Mouse (Mus musculus): ENCODE measurements around the gene Scp2.
"Not testable (repeated sequence)": the region's sequence is repeated elsewhere in the genome, so short reads cannot be mapped to it uniquely, and the experiment has no call there.

Scp2 gene

GRCm38 (mm10) chr4:108144880-108145279, at the start of gene Scp2:
Gene Scp2 (minus strand): TSS chr4:108144998.
- no peak for DNase-seq

DNA sequence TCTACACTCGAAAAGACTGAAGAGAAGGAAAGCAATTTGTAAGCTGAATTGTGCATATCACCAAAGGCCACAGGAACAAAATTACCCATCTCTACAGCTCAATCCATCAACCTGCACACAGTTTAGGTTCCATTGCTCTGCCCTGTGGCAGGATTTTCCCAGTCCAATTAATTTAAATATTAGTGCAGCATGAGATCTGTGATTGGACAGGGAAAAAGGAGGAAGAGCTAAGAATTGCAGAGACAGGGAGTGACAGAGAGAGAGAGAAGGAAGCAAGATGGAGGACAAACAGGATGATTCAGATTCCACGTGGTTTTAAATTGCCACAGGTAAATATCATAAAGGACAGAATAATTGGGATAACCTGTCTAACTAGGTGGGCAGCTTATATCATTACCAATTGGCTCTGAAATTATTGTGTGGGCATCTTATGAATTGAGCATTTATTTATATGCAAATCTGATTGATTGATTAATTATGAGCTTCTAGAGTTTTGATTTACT, 48.1 kb upstream of the Scp2 start:
- DNase-seq = no peak

DNA sequence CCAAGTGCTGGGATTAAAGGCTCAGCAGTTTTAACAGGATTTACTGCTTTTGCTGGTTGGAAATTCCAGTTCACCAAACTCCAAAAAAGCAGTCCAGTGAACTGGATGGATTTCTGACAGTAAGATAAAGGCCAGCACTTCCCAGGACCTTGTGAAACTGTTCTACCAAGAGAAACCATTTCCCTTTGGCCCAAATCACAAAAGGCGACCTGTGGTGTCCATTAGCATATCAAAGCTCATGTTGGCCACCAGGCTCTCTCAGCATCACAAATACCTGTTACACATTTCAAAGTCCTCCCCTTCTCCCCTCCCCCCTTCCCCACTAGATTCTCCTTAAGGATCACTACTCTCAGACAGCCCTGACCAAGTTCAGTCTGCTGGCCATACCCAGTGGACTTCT, 37.5 kb upstream of the Scp2 start:
- DNase-seq = no peak

- DNase-seq = no peak
These were observed 23.3 kb upstream of the Scp2 start for GRCm38 (mm10) chr4:108168056-108168455.

GRCm38 (mm10) chr4:108166874-108167273, 22.1 kb upstream of the Scp2 start:
- no peak for DNase-seq

DNA sequence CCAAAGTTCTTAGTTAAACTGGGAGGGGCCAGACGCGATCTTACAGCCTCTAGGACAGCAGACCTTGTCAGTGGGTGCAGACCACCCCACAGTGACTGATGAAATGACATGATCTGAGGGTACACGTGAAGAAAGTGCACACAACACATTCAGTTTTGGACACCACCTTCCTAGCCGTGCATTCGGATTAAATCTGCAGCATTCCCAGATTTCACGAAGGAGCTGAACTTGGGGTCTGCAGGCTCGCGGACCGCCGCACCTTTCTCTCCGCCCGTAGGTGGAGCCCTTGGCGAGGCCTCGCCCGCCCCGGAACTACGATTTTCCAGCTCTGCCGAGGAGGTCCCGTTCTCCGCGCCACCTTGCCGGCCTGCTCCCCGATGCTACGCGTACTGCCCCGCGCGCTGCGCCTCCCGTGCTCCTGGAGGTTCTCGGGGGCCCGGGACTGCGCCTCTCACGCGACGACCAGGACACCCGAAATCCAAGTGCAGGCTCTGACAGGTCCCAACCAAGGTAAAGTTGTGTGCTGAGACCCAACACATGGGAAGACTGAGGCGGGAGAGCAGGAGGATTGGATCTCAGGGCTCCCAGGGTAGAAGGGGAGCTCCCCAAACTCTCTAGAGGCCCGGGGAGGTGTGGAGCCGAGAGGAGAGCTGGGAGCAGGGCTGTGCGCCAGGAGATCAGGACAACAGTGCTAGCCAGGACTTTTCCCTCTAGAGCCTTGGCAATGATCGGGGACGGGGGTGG, 20.5 kb upstream of the Scp2 start, which contains the start of gene Echdc2:
Gene Echdc2 (plus strand): TSS at position 286 of the 744 bp plus-strand sequence.
- peak; percentile 74 to 78 for DNase-seq

DNA sequence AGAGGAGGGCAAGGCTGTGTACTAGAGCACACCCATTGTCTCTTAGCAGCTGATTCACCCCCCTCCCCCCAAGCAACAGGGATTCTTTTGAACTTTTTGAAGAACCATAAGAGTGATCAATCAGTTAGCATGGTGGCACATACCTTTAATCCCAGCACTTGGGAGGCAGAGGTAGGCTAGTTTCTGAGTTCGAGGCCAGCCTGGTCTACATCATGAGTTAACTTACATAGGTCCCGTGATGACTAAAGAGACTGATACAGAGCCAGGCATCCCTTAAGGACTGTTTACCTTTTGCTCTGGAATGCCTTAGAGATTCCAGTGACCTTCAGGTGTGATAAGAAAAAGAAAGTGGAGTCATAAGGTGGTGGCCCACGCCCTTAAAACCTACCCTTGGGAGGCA, 18.5 kb upstream of the Scp2 start:
- DNase-seq = no peak

DNA sequence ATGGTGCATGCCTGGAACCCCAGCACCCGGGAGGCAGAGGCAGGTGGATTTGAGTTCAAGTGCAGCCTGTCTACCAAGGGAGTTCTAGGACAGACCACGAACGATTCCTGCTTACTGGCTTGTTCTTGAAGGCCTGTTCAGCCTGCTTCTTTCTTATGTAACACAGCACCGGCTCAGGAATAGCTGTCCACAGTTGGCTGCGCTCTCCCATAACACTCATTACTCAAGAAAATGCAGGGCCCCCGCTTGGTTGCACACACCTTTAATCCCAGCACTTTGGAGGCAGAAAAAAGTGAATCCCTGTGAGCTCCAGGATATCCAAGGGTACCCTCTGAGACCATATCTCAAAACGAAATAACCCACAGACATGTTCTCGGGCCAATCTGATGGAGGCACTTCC, 17.1 kb upstream of the Scp2 start:
- no peak for DNase-seq

- DNase-seq = not testable (repeated sequence)
These were observed 10.3 kb upstream of the Scp2 start for GRCm38 (mm10) chr4:108155141-108155540.

DNA sequence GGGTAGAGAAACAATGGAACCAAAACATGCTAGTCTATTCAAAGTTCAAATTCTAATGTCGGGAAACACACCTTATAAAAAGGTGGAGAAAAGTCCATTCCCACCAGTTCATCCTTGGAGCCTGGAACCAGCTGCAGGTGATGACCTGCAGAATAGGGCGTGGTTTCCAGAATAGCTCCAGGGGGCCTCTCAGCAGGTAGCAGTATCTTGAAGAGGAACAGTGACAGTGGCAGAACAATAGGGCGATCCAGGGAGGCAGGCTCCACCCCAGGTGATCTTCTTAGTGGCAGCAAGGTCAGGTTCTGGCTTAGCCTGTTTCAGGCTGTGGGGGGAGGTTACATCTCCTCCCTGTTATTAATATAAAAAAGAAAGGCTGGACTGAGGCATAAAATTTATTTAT, 756 bp upstream of the Scp2 start:
- DNase-seq = not testable (repeated sequence)

DNA sequence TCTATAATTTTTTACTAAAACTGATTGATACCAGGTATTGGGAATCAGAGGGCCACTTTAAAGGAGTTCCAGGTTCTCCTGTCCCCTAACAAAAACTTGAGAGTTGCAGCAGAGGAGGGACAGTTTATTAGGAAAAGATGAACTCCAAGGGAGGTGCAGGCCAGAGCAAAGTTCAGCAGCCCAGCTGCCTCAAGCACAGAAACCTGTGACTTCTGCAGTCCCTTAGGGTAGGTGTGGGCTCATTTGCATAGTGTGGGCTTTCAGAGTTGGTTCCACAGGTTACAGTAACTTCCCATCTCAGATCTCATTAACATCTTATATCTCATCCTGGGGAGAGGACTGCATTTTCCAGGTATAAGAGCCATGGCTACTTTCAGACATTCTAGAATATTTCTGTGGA, 1.0 kb downstream of the Scp2 start:
- no peak for DNase-seq

DNA sequence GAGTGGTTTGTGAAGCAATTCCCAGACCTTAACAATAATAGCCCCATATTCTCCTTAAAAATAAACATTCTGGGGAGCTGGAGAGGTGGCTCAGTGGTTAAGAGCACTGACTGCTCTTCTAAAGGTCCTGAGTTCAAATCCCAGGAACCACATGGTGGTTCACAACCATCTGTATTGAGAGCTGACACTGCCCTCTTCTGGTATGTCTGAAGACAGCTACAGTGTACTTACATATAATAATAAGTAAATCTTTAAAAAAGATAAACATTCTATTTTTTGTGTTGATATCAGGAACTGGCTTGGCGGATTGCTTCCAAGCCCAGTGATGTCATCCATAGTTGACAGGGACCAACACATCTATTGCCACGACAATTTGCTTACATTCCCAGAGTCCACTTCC, 1.6 kb downstream of the Scp2 start:
- not testable (repeated sequence) for DNase-seq

DNA sequence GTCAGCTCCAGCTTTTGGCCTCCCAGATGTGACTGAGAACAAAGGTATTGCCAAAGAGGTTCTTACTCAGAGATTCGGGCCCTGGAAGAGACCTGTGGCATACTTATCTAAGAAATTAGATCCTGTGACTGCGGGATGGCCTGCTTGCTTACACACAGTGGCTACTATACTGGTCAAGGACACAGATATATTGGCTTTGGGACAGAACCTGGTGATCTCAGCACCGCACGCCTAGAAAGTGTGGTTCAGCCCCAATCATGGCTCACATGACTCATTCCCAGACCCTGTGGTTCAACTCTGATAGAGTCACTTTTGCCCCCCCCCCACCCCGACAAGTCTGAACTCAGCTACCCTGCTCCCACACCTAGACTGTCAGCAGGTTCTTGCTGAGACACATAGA, 7.9 kb downstream of the Scp2 start:
- DNase-seq = no peak

DNA sequence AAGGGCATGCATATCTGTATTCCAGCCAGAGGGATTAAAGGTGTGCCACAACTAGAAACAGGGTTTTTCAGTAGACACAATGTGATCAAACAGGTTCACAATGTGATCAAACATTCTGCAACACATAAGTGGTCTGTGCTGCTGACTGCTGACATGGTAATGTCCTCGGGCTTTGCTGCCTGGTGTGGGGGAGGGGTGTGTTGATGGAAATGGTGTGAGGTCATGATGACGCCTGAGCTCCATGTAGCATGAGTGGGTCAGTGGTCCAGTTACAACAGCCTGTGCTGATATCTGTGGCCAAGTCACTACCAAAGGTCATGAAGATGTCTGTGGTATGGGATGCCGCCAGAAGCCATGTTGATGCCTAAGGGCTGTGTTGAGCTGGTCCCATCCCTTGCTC, 14.3 kb downstream of the Scp2 start:
- no peak for DNase-seq

DNA sequence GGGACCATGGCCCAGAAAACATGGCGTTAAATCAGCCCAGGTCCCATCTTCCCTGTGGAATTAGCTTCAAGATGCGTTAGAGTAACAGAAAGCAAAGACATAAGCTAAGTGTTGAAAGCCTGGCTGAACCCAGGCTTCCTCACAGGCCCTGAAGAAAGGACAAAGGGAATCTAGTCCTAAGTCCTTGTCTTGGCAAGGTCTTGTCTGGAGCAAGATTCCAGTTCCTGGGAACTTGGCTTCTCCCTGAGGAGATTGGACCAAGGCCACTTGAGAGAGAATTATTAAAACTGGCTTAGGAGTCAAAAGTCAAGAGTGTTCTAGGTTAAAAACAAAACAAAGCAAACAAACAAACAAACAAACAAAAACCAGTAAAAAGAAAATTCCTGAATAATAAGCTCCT, 16.5 kb downstream of the Scp2 start:
- DNase-seq = no peak

- no peak for DNase-seq
These were observed 17.3 kb downstream of the Scp2 start for GRCm38 (mm10) chr4:108127516-108127915.

- DNase-seq = no peak
These were observed 18.5 kb downstream of the Scp2 start for GRCm38 (mm10) chr4:108126260-108126659.

- DNase-seq = no peak
These were observed 20.7 kb downstream of the Scp2 start for GRCm38 (mm10) chr4:108124104-108124503.

GRCm38 (mm10) chr4:108117924-108118876, 26.6 kb downstream of the Scp2 start:
- peak; percentile 97 to 98 for DNase-seq

DNA sequence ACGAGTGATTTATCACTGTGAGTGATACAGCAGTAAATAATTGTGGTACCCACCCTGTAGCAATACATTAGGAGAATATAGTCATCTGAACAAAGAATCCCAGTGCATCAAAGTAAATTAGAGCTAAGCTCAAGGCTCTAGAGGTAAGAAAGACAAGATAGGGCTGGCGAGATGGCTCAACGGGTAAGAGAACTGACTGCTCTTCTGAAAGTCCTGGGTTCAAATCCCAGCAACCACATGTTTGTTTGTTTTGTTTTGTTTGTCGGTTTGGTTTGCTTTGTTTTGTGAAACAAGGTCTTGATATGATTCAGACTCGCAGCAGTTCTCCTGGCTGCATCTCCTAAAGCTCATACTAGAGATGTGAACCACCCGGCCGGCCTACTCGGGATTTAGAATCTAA, 27.3 kb downstream of the Scp2 start:
- peak; percentile 25 to 26 for DNase-seq

GRCm38 (mm10) chr4:108116466-108116865, 28.3 kb downstream of the Scp2 start:
- peak in 1 of 2 experiments; percentile 5 for DNase-seq

GRCm38 (mm10) chr4:108110706-108111105, 34.1 kb downstream of the Scp2 start:
- DNase-seq = no peak

DNA sequence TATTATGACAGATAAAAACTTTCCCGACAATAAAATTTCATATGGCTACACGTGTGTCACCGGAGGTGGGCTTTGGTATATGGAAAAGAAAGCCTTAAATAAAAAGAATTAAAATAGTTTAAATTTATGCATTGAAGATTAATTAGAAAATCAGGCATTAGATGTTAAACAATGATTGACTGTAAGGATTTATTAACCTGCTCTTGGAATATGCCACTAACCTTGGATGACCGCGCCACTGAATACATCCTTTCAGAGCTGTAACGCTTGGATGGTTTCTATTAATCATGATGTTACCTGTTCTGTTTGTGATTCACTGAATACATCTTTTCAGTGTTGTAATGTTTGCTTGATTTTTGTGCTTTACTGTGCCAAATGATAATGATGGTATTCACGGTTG, 35.1 kb downstream of the Scp2 start:
- DNase-seq = no peak

DNA sequence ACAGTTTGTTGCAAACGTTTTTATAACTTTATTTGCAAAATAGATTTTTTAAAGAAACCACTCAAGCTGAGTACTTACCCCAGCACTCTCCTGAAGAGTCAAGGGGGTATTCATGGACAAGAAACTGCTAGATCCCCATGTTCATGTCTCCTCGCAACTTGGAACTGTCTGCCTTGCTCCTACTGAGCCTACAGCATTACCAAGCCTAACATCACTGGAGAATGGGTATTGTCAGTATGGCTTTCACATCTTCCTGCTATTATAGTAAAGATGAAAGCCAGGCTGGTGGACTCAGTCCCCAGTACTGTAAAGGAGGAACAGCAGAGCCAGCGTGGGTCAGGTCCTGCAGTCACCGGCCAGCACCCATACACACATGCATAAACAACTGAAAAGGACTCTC, 48.5 kb downstream of the Scp2 start, which contains the start of gene Podn:
Gene Podn (minus strand): TSS at position 101 of the 400 bp plus-strand sequence.
- no peak for DNase-seq

Data from cerebellum, postnatal 10 days (tissue).